Mouse (Mus musculus): ENCODE results near the gene Fhl1. TPM values are rescaled to one million over a fixed set of nuclear protein-coding genes. Genes with fewer than 3 reads are reported as not detected.

Fhl1 gene
- 103 and 159 TPM in 2 replicates for polyA plus RNA-seq (2012; rRNA removed)

- 19% methylated on average over 60 of the region's 106 CpGs for WGBS
These were observed at the start of gene Fhl1 for GRCm38 (mm10) chrX:56731306-56732201. Gene Fhl1 (plus strand): TSS chrX:56731787.

DNA sequence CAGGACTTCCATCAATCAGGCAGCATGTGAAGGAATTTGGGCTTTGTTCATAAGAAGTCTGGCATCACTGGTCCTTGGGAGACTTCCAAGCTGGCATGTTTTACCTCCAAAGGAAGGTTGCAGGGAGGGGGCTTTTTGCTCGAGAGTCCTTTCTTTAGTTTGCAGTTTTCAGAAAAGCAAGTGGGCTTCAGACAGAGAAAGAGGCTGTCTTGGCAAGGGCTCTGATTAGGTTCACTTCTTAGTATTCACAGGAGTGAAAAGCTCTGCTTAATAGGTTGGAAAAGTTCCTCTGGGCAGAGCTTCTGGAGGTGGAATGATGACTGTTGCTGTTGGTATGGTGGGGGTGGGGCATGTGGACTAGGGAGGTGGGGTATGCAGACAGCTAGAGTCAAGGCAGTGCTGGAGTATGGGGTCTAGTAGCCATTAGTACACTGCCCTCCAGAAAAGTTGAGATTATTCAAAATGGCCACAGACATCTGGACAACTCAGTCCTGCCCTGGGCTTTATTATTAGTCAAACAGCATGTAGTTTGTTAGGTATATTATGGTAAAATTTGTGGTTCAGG is 49.3 kb upstream of the Fhl1 start:
- 74% methylated on average over 1 of the region's 1 CpGs for WGBS
- DNase-seq (ENCODE audit: low read depth, low spot score) = no peak

More at GRCm38 (mm10) chrX:56731306-56732201, at the start of gene Fhl1:
- no peak for DNase-seq (ENCODE audit: low read depth, low spot score)

GRCm38 (mm10) chrX:56683521-56683920 is 48.1 kb upstream of the Fhl1 start:
- DNase-seq (ENCODE audit: low read depth, low spot score) = no peak
- WGBS = 71% methylated on average over 10 of the region's 10 CpGs

DNA sequence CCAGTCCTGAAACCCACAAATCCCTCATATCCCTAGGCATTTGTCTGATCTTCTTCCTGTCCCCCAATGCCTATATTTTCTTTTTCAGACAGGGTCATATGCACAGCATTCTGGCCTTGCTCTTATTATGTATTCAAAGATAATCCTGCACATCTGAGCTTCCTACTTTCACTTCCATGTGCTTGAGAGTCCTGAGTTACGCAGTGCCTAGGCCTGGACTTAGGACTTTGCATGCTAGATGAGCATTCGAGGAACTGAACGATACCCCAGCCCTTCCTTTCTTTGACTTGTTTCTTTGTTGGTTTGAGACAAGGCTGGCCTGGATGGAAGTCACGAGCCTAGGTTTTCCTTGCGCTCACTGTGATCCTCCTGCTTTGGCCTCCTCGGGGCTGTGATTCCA is 39.0 kb upstream of the Fhl1 start:
- WGBS = 71% methylated on average over 6 of the region's 6 CpGs
- DNase-seq (ENCODE audit: low read depth, low spot score) = no peak

GRCm38 (mm10) chrX:56694539-56694938 is 37.0 kb upstream of the Fhl1 start:
- DNase-seq (ENCODE audit: low read depth, low spot score) = no peak
- WGBS = 73% methylated on average over 2 of the region's 2 CpGs

GRCm38 (mm10) chrX:56697199-56697780 is 34.3 kb upstream of the Fhl1 start:
- 71% methylated on average over 6 of the region's 6 CpGs for WGBS
- DNase-seq (ENCODE audit: low read depth, low spot score) = no peak

GRCm38 (mm10) chrX:56697886-56698285 is 33.7 kb upstream of the Fhl1 start:
- WGBS = 58% methylated on average over 4 of the region's 4 CpGs
- DNase-seq (ENCODE audit: low read depth, low spot score) = no peak

GRCm38 (mm10) chrX:56701261-56701660 is 30.3 kb upstream of the Fhl1 start:
- DNase-seq (ENCODE audit: low read depth, low spot score) = no peak
- 63% methylated on average over 3 of the region's 3 CpGs for WGBS

DNA sequence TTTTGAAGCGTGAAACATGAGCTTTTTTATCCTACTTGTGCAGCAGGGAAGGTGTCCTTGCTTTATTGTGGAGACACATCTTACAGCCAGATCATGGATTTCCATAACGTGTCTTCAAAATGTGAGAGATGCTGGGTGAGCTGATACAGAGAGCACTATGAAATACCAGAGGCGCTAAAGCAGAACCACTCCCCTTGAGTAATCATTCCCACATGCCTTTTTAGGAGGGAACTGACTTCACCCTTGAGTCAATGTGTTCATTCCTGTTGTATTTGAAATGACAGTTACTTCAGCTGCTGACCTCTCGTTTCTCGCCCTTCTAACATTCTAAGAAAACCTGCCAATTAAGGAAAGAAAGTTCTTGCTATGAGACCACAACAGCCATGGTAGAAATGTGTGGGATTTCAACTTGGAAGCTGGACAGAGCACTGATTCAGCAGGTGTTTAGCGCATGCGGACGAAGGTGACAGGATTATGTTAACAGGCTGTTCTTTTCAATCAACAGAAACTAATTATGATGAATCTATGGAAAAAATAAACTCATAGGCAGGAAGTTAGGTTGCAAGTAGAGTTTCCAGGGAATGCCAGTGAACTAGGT is 27.5 kb upstream of the Fhl1 start:
- no peak for DNase-seq (ENCODE audit: low read depth, low spot score)
- 57% methylated on average over 8 of the region's 8 CpGs for WGBS

DNA sequence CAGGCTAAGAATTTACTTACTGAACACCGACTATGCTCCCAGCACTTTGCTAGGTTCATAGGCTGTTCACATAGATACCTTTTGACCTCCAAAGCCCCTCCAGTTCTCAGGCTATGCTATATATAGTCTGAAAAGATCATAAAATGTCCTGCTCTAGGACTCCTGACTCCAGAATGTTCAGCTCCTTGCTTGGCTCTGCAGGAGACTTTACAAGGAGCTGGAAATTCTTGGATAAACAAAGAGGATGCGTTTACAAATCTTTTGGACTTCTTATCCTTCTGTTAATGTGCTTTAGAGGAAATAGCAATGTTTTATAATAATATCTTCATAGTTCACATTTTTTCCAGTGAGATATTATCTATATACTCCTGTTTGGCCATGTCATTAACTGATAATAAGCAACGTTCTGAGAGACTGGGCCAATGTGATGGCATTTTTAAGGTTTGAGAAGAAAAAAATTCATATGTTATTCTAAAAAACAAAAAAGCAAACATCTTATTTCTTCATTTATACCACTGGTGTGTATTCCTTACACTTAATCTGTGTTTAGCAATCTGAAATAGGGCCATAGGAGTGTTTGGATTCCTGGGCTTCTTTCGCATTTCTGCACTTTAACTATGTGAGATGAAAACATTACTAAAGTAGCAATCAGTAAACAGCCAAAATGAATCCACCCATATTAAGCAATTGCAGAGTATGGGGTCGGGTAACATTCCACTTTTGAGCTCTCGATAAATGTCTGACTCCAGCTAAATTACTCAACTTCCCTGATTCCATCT is 22.8 kb upstream of the Fhl1 start:
- WGBS = 55% methylated on average over 6 of the region's 6 CpGs
- DNase-seq (ENCODE audit: low read depth, low spot score) = no peak

- DNase-seq (ENCODE audit: low read depth, low spot score) = no peak
- 88% methylated on average over 1 of the region's 1 CpGs for WGBS
These were observed 21.1 kb upstream of the Fhl1 start for GRCm38 (mm10) chrX:56710522-56710921.

DNA sequence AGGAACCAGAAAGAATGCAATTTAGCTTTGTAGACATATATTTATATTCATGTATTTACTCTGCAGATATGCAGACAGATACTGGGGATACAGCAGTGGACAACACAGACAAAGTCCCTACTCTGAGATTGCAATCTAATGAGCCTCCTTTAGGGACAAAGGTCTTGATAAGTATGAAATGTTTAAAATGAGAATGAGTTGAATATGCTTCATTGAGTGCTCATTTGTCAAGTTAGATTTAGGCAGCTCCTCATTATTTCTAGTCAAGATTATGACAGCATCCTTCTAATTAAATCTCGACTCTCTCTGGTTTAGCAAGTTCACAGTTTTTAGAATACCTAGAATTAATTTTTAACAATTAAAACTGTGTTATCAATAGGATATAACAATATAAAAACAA is 18.9 kb upstream of the Fhl1 start:
- DNase-seq (ENCODE audit: low read depth, low spot score) = no peak
- WGBS = 66% methylated on average over 1 of the region's 1 CpGs

- 87% methylated on average over 8 of the region's 8 CpGs for WGBS
- DNase-seq (ENCODE audit: low read depth, low spot score) = no peak
These were observed 9.0 kb upstream of the Fhl1 start for GRCm38 (mm10) chrX:56722559-56722958.

DNA sequence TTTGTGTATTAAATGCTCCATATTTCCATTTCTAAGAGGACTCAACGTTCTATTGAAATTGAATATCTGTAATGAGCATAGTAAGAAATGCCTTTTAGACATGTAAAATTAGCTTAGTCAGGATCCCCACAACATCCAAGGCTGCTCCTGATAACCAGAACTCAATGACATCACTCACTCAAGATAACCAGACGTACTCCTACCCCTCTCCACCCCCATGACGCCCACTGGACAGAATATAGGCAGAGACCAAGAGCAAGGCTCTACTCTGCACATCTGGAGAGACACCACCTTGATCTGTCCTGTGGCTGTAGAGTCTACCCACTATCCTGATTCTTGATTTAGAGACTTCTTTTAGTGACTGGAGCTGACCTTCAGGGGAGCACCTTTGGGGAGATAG is 3.1 kb upstream of the Fhl1 start:
- DNase-seq (ENCODE audit: low read depth, low spot score) = no peak
- WGBS = 69% methylated on average over 3 of the region's 3 CpGs

- DNase-seq (ENCODE audit: low read depth, low spot score) = no peak
- WGBS = 26% methylated on average over 10 of the region's 10 CpGs
These were observed 720 bp upstream of the Fhl1 start for GRCm38 (mm10) chrX:56730828-56731305.

DNA sequence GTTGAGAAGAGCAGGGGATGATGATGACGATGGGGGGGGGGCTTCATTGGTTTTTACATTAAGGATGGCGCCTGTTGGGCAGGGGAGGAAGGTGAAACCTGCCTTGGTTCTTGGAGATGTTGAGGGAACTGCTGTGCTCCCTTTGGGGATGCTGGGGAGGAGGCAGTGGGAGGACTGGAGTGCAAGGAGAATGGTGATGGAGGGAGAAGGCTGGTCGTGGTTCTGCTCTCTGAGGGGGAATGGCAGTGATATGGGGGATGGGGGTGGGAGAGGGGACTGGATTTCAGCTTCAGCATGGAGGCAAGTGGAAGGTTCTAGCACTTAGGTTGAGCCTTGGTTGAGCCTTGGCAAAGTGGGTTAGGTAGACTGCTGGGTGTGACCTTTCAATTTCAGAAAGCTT is 814 bp downstream of the Fhl1 start:
- DNase-seq (ENCODE audit: low read depth, low spot score) = no peak
- 40% methylated on average over 3 of the region's 3 CpGs for WGBS

- DNase-seq (ENCODE audit: low read depth, low spot score) = no peak
- WGBS = 32% methylated on average over 5 of the region's 5 CpGs
These were observed 2.8 kb downstream of the Fhl1 start for GRCm38 (mm10) chrX:56734436-56734835.

- DNase-seq (ENCODE audit: low read depth, low spot score) = no peak
- 66% methylated on average over 1 of the region's 1 CpGs for WGBS
These were observed 4.6 kb downstream of the Fhl1 start for GRCm38 (mm10) chrX:56736226-56736625.

DNA sequence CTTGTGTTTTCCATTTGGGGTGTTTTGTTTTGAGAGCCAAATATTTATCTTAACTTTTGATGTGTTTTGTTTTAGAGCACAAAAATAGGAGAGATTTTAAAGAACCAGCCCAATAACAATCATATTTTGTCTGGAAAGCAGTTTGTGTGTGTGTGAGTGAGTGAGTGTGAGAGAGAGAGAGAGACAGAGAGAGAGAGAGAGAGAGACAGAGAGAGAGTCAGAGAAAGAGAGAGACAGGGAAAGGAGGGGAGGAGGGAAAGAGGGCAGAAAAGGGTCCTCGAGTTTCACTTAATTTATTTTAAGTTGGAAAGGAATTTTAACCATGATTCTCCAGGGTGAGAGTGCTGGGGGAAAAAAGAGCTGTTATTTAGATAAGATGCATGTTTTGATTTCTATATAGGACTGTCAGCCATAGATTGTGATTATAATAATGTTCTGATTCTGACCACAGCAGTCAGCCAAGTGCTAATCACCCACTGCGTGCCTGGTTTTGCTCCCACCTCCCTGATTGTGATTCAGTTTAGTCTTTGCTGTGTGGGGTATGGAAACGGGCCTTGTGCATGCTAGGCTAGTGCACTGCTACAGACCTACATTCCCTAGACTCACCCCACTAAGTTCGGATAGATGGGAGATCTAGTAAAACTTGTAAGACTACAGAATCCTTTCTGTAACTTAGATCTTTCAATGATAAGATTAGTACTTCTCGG is 6.4 kb downstream of the Fhl1 start:
- DNase-seq (ENCODE audit: low read depth, low spot score) = no peak
- WGBS = 59% methylated on average over 5 of the region's 5 CpGs

Measured in large intestine, adult 2 months (tissue).